Mouse (Mus musculus) stomach, embryonic 16.5 days (tissue): ENCODE measurements around the gene Gsto2. TPM values are rescaled to one million over a fixed set of nuclear protein-coding genes. Genes with fewer than 3 reads are reported as not detected.
A peak's percentile ranks its signal among the peaks of the same experiment; 100 is the strongest.

ENCODE experiments used
- ATAC-seq: fragments of 200-750 bp; cut with Nextera tagmentation; 2 replicates; pipeline ENCODE4 v1.8.0; 2017; ENCODE audit warnings: moderate number of reproducible peaks, moderate TSS enrichment; ENCODE audit not compliant: insufficient read depth, low FRiP score
- H3K27ac ChIP-seq: fragments of 300-500 bp; sonication (generic); 2 replicates; pipeline ENCODE4 v1.5.1; 2014; ENCODE audit warnings: low read length
- H3K27me3 ChIP-seq: fragments of 300-500 bp; sonication (generic); 2 replicates; pipeline ENCODE4 v1.6.1; 2014; ENCODE audit warnings: low read length, control low read depth, mixed read lengths; ENCODE audit not compliant: control insufficient read depth, insufficient read depth
- H3K36me3 ChIP-seq: fragments of 300-500 bp; sonication (generic); 2 replicates; pipeline ENCODE4 v1.6.1; 2014; ENCODE audit warnings: low read length; ENCODE audit not compliant: control insufficient read depth, insufficient read depth
- H3K4me1 ChIP-seq: fragments of 300-500 bp; sonication (generic); 2 replicates; pipeline ENCODE4 v1.6.1; 2014; ENCODE audit warnings: low read length, control low read depth, mixed read lengths; ENCODE audit not compliant: control insufficient read depth, insufficient read depth
- H3K4me2 ChIP-seq: fragments of 300-500 bp; sonication (generic); 2 replicates; pipeline ENCODE4 v1.6.1; 2014; ENCODE audit warnings: low read depth, low read length, mixed read lengths
- H3K4me3 ChIP-seq: fragments of 300-500 bp; sonication (generic); replicated peaks from 2 replicates; pipeline ENCODE4 v1.5.1; 2014; ENCODE audit warnings: mild to moderate bottlenecking, low read length
- H3K9ac ChIP-seq: fragments of 300-500 bp; sonication (generic); 2 replicates; pipeline ENCODE4 v1.6.1; 2014; ENCODE audit warnings: low read length
- H3K9me3 ChIP-seq: fragments of 300-500 bp; sonication (generic); replicated peaks from 2 replicates; pipeline ENCODE4 v1.6.1; 2016; ENCODE audit warnings: low read length, control low read depth; ENCODE audit not compliant: control insufficient read depth
- WGBS: fragments of 180-500 bp; shearing (Covaris S2); extraction: QIAGEN DNeasy Blood & Tissue Kit; methylation state at CpG from one replicate; pipeline ENCODE4 v1.1.7; 2014; 5-methylcytosine and 5-hydroxymethylcytosine counted together
- polyA plus RNA-seq: library from polyadenylated mRNA; unstranded; fragments of >200 nt; fragmentation: Nextera tagmentation; extraction: Ambion mirVana; gene quantifications from 2 replicates; pipeline ENCODE4 v1.2.1, GENCODE M21; 2015

Gene Gsto2
- polyA plus RNA-seq, 1 experiment from 2014 or later, result 2.0 TPM

GRCm38 (mm10) chr19:47900558-47900957 lies 35.2 kb downstream of the Gsto2 start:
- WGBS, result 70% methylated on average over 10 of the region's 10 CpGs
- no peaks in the 10 kb centered on the region for H3K27me3 ChIP-seq
- no peak overlapping the region for H3K4me3 ChIP-seq
- H3K4me2 ChIP-seq, result no peak overlapping the region
- 0 out of 2 replicates have a peak overlapping the region, but pooled peaks have one; percentile 16 for H3K27ac ChIP-seq
- H3K9me3 ChIP-seq, result no peaks in the 10 kb centered on the region
- no peak for ATAC-seq
- peaks cover 24% of the 10 kb centered on the region for H3K4me1 ChIP-seq
- H3K9ac ChIP-seq, result no peak overlapping the region
- peaks cover 19% of the 10 kb centered on the region for H3K36me3 ChIP-seq

DNA sequence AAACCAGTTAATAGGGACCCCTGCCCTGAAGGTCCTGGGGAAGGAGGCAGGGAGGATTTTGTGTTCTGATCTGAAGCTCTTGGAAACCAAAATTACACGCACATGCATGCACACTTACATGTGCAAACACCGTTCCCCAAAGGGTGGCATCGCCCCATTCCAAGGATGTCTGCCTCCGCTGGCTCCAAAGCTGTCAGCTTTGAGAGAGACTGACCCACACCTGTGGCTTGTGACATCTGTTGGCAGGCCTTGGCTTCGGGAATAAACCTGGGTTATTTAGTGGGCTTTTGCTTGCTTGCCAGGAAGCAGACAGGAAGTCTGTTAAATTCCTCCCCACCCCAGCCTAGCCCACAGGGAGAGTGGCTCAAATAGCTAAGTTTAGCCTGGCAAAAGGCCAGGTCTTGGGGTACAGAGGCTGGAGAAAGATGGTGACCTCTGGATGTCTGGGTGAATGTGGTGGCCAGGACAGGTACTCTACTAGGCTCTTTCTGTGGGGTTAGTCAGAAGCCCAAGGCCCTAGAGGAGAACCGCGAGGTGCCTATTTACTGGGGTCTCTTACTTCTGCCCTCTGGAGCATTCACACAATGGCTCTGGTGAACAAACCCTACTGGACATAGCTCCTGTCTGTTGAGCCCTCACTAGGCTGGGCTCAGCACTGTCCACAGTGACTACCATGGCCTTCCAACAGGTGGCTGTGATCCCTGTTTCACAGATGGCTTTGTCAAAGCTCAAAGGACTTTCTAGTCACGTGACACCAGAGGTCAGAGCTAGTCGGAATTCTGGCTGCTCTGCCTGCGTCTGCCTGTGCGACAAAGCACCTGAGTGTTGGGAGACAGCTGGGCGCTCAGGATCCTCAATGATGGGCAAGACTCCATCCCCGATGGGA lies 37.2 kb downstream of the Gsto2 start:
- H3K9me3 ChIP-seq, result no peaks in the 10 kb centered on the region
- WGBS, result 63% methylated on average over 13 of the region's 13 CpGs
- H3K9ac ChIP-seq, result no peak overlapping the region
- 0 out of 2 replicates have a peak, but pooled peaks cover 3% of the 10 kb centered on the region for H3K36me3 ChIP-seq
- no peak overlapping the region for H3K4me2 ChIP-seq
- no peak for ATAC-seq
- H3K4me3 ChIP-seq, result no peak overlapping the region
- H3K27me3 ChIP-seq, result no peaks in the 10 kb centered on the region
- peaks cover 24% of the 10 kb centered on the region for H3K4me1 ChIP-seq
- no peak overlapping the region; the same call in 1 of the 2 replicates for H3K27ac ChIP-seq

- ATAC-seq, result no peak
- no peaks in the 10 kb centered on the region for H3K9me3 ChIP-seq
- no peak overlapping the region for H3K4me3 ChIP-seq
- peaks cover 32% of the 10 kb centered on the region for H3K4me1 ChIP-seq
- H3K27ac ChIP-seq, result no peak overlapping the region
- H3K4me2 ChIP-seq, result no peak overlapping the region
- no peaks in the 10 kb centered on the region for H3K27me3 ChIP-seq
- WGBS, result 58% methylated on average over 4 of the region's 4 CpGs
- no peaks in the 10 kb centered on the region for H3K36me3 ChIP-seq
- H3K9ac ChIP-seq, result no peak overlapping the region
These were observed 38.3 kb downstream of the Gsto2 start for GRCm38 (mm10) chr19:47903679-47904078.

DNA sequence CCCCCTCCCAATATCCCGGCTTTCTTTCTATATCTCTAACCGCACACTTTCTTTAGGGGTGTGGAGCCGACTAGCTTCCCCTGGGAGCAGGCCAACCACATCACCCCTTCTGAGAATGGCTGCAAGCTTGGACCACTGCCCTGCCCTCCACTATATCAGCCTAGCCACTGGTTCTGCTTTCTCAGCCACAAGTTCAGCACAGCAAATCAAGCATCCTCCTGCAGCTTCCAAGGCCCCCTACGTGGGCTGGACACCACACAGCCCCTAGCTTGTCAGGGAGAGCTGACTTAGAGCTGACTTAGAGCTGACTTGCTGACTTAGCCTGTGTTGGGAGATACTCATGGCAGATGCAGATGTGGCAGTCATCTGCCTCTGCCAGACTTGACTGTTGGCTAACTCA lies 39.7 kb downstream of the Gsto2 start:
- peaks cover 44% of the 10 kb centered on the region for H3K4me1 ChIP-seq
- no peaks in the 10 kb centered on the region for H3K36me3 ChIP-seq
- no peak overlapping the region for H3K27ac ChIP-seq
- H3K9ac ChIP-seq, result no peak overlapping the region
- no peak overlapping the region for H3K4me2 ChIP-seq
- ATAC-seq, result no peak
- H3K4me3 ChIP-seq, result no peak overlapping the region
- WGBS, result 71% methylated on average over 4 of the region's 4 CpGs
- no peaks in the 10 kb centered on the region for H3K27me3 ChIP-seq
- H3K9me3 ChIP-seq, result no peaks in the 10 kb centered on the region

DNA sequence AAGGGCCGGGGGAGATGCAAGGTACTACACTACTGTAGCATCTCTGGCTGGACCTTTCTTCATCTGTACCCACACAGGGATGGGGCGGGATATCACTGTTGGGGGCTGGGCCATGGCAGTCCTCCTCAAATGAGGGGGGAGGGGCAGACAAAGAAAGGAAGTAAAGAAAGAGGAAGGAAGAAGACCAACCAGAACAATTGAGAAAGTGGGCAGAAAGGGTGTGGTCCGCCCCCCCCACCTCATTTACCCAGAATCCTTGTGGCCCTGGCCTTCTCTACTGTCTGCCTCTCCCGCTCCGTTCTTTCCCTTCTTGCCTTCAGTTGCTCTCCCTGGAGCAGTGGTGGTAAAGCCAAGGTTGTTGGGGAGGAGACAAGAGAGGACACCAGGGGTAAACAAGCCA lies 40.3 kb downstream of the Gsto2 start:
- Histone ChIP-seq H3K27me3 (no peaks in the 10 kb centered on the region), H3K9me3 (no peaks in the 10 kb centered on the region), H3K9ac (no peak overlapping the region), H3K4me2 (no peak overlapping the region), H3K36me3 (no peaks in the 10 kb centered on the region), H3K4me1 (peaks cover 44% of the 10 kb centered on the region), H3K27ac (no peak overlapping the region), H3K4me3 (no peak overlapping the region)
- ATAC-seq, result no peak
- 80% methylated on average over 5 of the region's 5 CpGs for WGBS

DNA sequence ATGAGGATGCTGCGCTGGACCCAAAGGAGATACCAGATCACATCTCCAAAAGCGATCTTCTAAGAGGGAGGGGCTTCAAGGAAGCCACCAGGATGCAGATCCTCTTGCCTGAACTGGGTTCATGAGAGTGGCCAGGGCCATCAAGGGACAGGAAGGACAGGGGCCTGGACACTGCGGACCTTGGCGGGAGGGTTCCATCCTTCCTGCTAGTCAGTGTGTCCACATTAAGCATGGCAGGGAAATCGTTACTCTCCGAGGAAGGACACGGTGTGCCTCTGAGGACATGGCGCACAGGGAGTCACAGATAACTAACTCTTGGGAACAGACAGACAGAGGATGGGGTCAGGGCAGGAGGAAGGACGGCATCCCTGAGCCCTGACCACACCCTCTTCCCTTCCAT lies 42.3 kb downstream of the Gsto2 start:
- Histone ChIP-seq H3K9me3 (no peaks in the 10 kb centered on the region), H3K36me3 (no peaks in the 10 kb centered on the region), H3K4me3 (no peak overlapping the region), H3K9ac (no peak overlapping the region), H3K4me2 (no peak overlapping the region), H3K27ac (no peak overlapping the region), H3K4me1 (peaks cover 36% of the 10 kb centered on the region), H3K27me3 (no peaks in the 10 kb centered on the region)
- ATAC-seq, result no peak
- WGBS, result 86% methylated on average over 9 of the region's 9 CpGs

DNA sequence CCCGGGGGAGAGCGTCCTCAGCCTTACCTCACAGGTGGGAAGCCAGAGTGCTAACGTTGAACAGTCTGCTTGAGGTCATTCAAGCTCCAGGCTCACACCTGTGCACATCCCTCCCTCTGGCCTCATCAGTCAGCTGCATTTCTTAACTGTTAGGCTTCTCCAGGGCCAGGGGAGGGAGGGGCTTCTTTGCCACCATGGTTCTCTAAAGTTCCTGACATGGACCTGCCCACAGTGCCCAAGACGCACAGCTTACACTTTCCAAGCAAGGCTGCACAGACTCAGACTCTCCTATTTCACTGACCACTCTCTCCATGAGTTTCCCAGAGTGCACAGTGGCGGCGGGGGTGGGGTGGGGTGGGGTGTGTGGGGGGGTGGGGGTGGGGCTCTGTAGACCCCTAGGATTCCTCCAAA lies 43.6 kb downstream of the Gsto2 start:
- Histone ChIP-seq H3K9ac (0 out of 2 replicates have a peak overlapping the region, but pooled peaks have one; percentile 1), H3K4me1 (peaks cover 23% of the 10 kb centered on the region), H3K9me3 (no peaks in the 10 kb centered on the region), H3K4me2 (peak overlapping the region; percentile 49; the same call in 1 of the 2 replicates), H3K27me3 (no peaks in the 10 kb centered on the region), H3K27ac (no peak overlapping the region; the same call in 1 of the 2 replicates), H3K4me3 (no peak overlapping the region), H3K36me3 (no peaks in the 10 kb centered on the region)
- 22% methylated on average over 6 of the region's 6 CpGs for WGBS
- peak; percentile 27; the same call in 1 of the 2 replicates for ATAC-seq

DNA sequence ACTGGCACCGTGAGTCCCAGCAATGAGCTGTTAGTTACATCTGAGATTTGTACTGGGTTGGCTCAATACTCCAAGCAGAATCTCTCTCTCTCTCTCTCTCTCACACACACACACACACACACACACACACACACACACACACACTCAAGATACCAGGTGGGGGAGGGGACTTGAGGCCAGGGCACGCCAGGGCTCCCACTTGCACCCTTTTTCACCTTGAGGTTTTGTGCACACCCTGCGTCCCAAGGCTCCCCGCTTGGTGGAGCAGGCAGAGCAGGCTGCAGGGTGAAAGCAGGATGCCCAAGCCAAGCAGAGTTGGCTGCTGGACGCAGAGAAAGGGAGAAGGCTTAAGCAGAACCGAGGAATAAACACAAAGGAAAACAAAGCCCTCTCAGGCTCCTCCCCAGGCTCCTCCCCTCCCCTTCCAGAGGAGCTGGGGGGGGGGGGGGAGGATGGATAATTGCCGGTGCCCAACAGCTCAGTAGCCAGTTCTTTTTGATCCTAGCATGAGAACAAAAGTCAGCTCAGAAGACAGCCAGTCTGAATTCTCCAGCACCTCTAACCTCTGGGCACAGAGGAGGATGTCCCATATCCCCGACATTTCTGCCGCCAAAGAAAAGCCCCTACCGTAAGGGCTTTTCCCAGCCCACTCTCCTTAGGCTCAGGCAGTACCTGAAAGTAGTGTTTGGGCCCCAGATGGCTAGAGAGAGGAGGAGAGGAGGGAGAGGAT lies 44.2 kb downstream of the Gsto2 start:
- H3K9ac ChIP-seq, result peak overlapping the region; percentile 59
- no peaks in the 10 kb centered on the region for H3K36me3 ChIP-seq
- WGBS, result 10% methylated on average over 10 of the region's 10 CpGs
- peak overlapping the region; percentile 19 for H3K4me3 ChIP-seq
- H3K4me1 ChIP-seq, result peaks cover 23% of the 10 kb centered on the region
- ATAC-seq, result 0 out of 2 replicates have a peak, but pooled peaks have one; percentile 43
- no peaks in the 10 kb centered on the region for H3K27me3 ChIP-seq
- H3K4me2 ChIP-seq, result peak overlapping the region; percentile 49
- H3K27ac ChIP-seq, result peak overlapping the region; percentile 49
- H3K9me3 ChIP-seq, result no peaks in the 10 kb centered on the region

DNA sequence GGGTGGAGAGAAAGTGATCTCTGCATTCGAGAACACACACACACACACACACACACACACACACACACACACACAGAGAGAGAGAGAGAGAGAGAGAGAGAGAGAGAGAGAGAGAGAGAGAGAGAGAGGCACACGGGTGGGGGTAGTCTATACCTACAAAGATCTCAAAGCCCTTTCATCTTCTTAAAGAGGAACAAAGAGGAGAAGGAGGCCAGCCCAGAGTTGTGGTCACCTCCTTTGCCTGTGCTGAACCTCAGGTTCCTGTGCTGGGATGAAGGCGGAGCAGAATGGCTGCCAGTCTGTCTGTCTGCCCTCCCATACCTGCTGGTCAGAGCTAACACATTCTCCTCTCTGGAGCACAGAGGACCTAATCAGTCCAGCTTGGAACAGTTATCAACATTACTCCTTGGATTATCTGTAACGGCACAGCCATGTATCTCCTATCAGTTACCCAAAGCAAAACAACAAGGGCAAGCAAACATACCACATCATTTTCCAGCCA lies 44.8 kb downstream of the Gsto2 start:
- Histone ChIP-seq H3K4me3 (no peak overlapping the region), H3K9ac (peak overlapping the region; percentile 59; the same call in 1 of the 2 replicates), H3K4me2 (no peak overlapping the region), H3K27ac (no peak overlapping the region), H3K36me3 (no peaks in the 10 kb centered on the region), H3K9me3 (no peaks in the 10 kb centered on the region), H3K4me1 (peaks cover 23% of the 10 kb centered on the region), H3K27me3 (no peaks in the 10 kb centered on the region)
- no peak for ATAC-seq
- WGBS, result 38% methylated on average over 4 of the region's 4 CpGs
